ENCODE assay signal across 8 mouse cellular contexts in genomic region chr8:61487597-61488156, GRCm38 (mm10). TPM values are rescaled to one million over a fixed set of nuclear protein-coding genes. Genes with fewer than 3 reads are reported as not detected.
DNase-seq lines count a peak whose midpoint lies in the region; ATAC-seq lines count a peak whose summit lies in the region.

Cbr4 (plus strand) TSS chr8:61487734.

- H3K9me3 ChIP-seq in hindbrain, embryonic 16.5 days (ENCODE audit: control insufficient read depth, low read length) = no peaks in the 10 kb centered on the region

- peak within 1 kb of the TSS; percentile 86 for H3K9ac ChIP-seq in hindbrain, embryonic 16.5 days (ENCODE audit: low read depth, low read length)

- DNase-seq in WW6 (ENCODE audit: low read depth, low spot score) = peak; percentile 85
- peak; percentile 42 to 76 for DNase-seq in cerebellum, postnatal 4 days (ENCODE audit: low spot score in 2 of 2)
- DNase-seq in gastrocnemius, adult 18-20 months (ENCODE audit: low spot score) = peak; percentile 92
- peak; percentile 88 to 89 for DNase-seq in left cerebral cortex, adult 18-20 months (ENCODE audit: low spot score in 2 of 2)
- DNase-seq in right cerebral cortex, adult 18-20 months = peak; percentile 93
- peak; percentile 42 for DNase-seq in urinary bladder, postnatal 10 days (ENCODE audit: low spot score)

- peak within 1 kb of the TSS; percentile 95 for H3K27ac ChIP-seq in hindbrain, embryonic 16.5 days (ENCODE audit: low read depth, low read length)
- peak within 1 kb of the TSS; percentile 71 for H3K27ac ChIP-seq in macrophage

- no peaks in the 10 kb centered on the region for H3K27me3 ChIP-seq in hindbrain, embryonic 16.5 days (replicated peaks; ENCODE audit: control insufficient read depth, insufficient read depth, low read length)

- H3K4me1 ChIP-seq in hindbrain, embryonic 16.5 days (ENCODE audit: control insufficient read depth, insufficient read depth, low read depth, low read length) = peaks cover 6% of the 10 kb centered on the region

- H3K79me2 ChIP-seq in macrophage (ENCODE audit: inconsistent target) = no peaks in the 10 kb centered on the region

- H3K4me2 ChIP-seq in hindbrain, embryonic 16.5 days (ENCODE audit: low read length) = peak within 1 kb of the TSS; percentile 89

- peak within 1 kb of the TSS; percentile 69 for H3K4me3 ChIP-seq in hindbrain, embryonic 16.5 days (ENCODE audit: low read length)
- H3K4me3 ChIP-seq in macrophage (ENCODE audit: inconsistent target) = peak within 1 kb of the TSS; percentile 83

- WGBS in hindbrain, embryonic 16.5 days = 1% methylated on average over 29 of the region's 29 CpGs
- WGBS in macrophage (ENCODE audit: missing documents) = 0% methylated on average over 26 of the region's 29 CpGs

- peak; percentile 97 for ATAC-seq in hindbrain, embryonic 16.5 days

- no peaks in the 10 kb centered on the region for H3K36me3 ChIP-seq in hindbrain, embryonic 16.5 days (ENCODE audit: control insufficient read depth, insufficient read depth, low read length)
- H3K36me3 ChIP-seq in macrophage (ENCODE audit: inconsistent target) = peaks cover 5% of the 10 kb centered on the region; the same call in 1 of the 2 replicates

RNA-seq across cellular contexts. Expression of gene Cbr4, which starts in this region (rescaled TPM):
- 10 to 100 TPM; 38.2 to 38.7 TPM for total RNA-seq in gastrocnemius, adult 18-20 months (2021)
- 19.7 and 21.1 TPM in 2 replicates for polyA plus RNA-seq in hindbrain, embryonic 16.5 days (2015; fragmentation: Nextera tagmentation; extraction: Ambion mirVana)
- total RNA-seq in left cerebral cortex, adult 18-20 months (2021) = 10 to 100 TPM; 18.9 to 19.0 TPM
- 10 to 100 TPM in 19 of 26 experiments, 1 to 10 TPM in 7; 5.6 to 51.6 (median 18.4) TPM for total RNA-seq in macrophage (2018; cell fraction: chromatin; rRNA removed)
- 10 to 100 TPM; 11.4 to 27.1 (median 21.1) TPM for total RNA-seq in macrophage (2018; cell fraction: cytosol; rRNA removed)
- 10 to 100 TPM in 17 of 26 experiments, 1 to 10 TPM in 9; 6.6 to 33.3 (median 15.7) TPM for total RNA-seq in macrophage (2018; cell fraction: nucleus; rRNA removed)
- 13.6 to 25.6 TPM (median 19.7 TPM) in 3 replicates for polyA plus RNA-seq in macrophage (2018)

Comparison
In these comparisons a context has a peak if more than half of its experiments do, and no peak if none do; other contexts are left out.
1. Peak in every context shown above with its lines: DNase-seq, ATAC-seq, H3K4me3 ChIP-seq and H3K27ac ChIP-seq.
2. DNase-seq: peak in every context shown above with its lines; median percentile 93 in right cerebral cortex, adult 18-20 months; 92 in gastrocnemius, adult 18-20 months; 88 in left cerebral cortex, adult 18-20 months; 85 in WW6; 59 in cerebellum, postnatal 4 days; 42 in urinary bladder, postnatal 10 days.